Mouse (Mus musculus): Measurements from ENCODE around the gene Ccr2.

- TF ChIP-seq POLR2A (IDR thresholded peaks at IDR 0.05; ENCODE audit: borderline replicate concordance, insufficient read depth, low read length), result no peak
- TF ChIP-seq CTCF (IDR thresholded peaks at IDR 0.05; ENCODE audit: borderline replicate concordance, insufficient read depth, low read depth, low read length), result no peak
These were observed 33.4 kb upstream of the Ccr2 start for GRCm38 (mm10) chr9:124068098-124069058.

Data from cerebellum, adult 2 months (tissue).